Mouse (Mus musculus) heart, embryonic 16.5 days (tissue): ENCODE measurements around the gene Srgap1. TPM values are rescaled to one million over a fixed set of nuclear protein-coding genes. Genes with fewer than 3 reads are reported as not detected.
A peak's percentile ranks its signal among the peaks of the same experiment; 100 is the strongest.

Experiments
- ATAC-seq: fragments of 200-750 bp; cut with Nextera tagmentation; replicated peaks from 2 replicates; pipeline ENCODE4 v1.8.0; 2017; ENCODE audit warnings: moderate number of reproducible peaks; ENCODE audit not compliant: insufficient read depth, low FRiP score; ENCODE audit errors: extremely low read depth
- H3K27ac ChIP-seq: fragments of 300-500 bp; sonication (generic); 2 replicates; pipeline ENCODE4 v1.5.1; 2014; ENCODE audit warnings: mild to moderate bottlenecking, low read length, control low read depth, moderate library complexity
- H3K27me3 ChIP-seq: fragments of 300-500 bp; sonication (generic); 2 replicates; pipeline ENCODE4 v1.6.1; 2014; ENCODE audit warnings: low read length, mixed read lengths; ENCODE audit not compliant: control insufficient read depth, insufficient read depth
- H3K36me3 ChIP-seq: fragments of 300-500 bp; sonication (generic); 2 replicates; pipeline ENCODE4 v1.6.1; 2014; ENCODE audit not compliant: control insufficient read depth, insufficient read depth
- H3K4me1 ChIP-seq: fragments of 300-500 bp; sonication (generic); 2 replicates; pipeline ENCODE4 v1.6.1; 2014; ENCODE audit warnings: low read length, mixed read lengths; ENCODE audit not compliant: control insufficient read depth, insufficient read depth
- H3K4me2 ChIP-seq: fragments of 300-500 bp; sonication (generic); 2 replicates; pipeline ENCODE4 v1.6.1; 2014; ENCODE audit warnings: low read depth, mild to moderate bottlenecking, control low read depth, low read length
- H3K4me3 ChIP-seq: fragments of 300-500 bp; sonication (generic); 2 replicates; pipeline ENCODE4 v1.5.1; 2014; ENCODE audit warnings: mild to moderate bottlenecking, control low read depth, low read length
- H3K9ac ChIP-seq: fragments of 300-500 bp; sonication (generic); 2 replicates; pipeline ENCODE4 v1.6.1; 2014; ENCODE audit warnings: low read length, control low read depth
- H3K9me3 ChIP-seq: fragments of 300-500 bp; sonication (generic); replicated peaks from 2 replicates; pipeline ENCODE4 v1.6.1; 2016; ENCODE audit warnings: low read length; ENCODE audit not compliant: control insufficient read depth
- WGBS: fragments of 180-500 bp; shearing (Covaris S2); extraction: QIAGEN DNeasy Blood & Tissue Kit; methylation state at CpG from one replicate; pipeline ENCODE4 v1.1.7; 2014; 5-methylcytosine and 5-hydroxymethylcytosine counted together
- polyA plus RNA-seq: library from polyadenylated mRNA; unstranded; fragments of >200 nt; fragmentation: Nextera tagmentation; extraction: Ambion mirVana; gene quantifications from 2 replicates; pipeline ENCODE4 v1.2.1, GENCODE M21; 2015

Gene Srgap1
- polyA plus RNA-seq, 1 experiment from 2014 or later: 7.1 TPM

DNA sequence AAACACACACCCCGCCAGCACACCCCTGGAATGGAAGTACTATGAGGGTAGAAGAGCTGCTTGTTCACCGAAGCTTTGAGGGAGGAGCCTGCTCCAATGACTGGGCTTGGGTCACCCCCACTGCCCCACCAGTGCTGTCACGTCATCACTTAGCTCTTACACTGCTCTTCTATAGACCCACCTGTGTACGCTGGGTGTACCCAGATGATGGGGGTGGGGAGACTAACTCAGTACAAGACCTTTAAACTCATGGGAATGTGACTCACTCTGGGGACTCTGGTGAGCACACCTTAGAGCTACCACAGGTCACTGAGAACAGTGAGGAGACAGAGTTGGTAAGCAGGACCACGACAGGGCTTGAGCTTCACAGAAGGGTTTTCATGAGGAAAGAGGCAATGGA lies 94.1 kb downstream of the Srgap1 start:
- no peaks in the 10 kb centered on the region for H3K4me1 ChIP-seq
- H3K36me3 ChIP-seq: no peaks in the 10 kb centered on the region
- H3K9me3 ChIP-seq: no peaks in the 10 kb centered on the region
- H3K4me3 ChIP-seq: no peak overlapping the region
- H3K4me2 ChIP-seq: no peak overlapping the region
- no peaks in the 10 kb centered on the region for H3K27me3 ChIP-seq
- no peak overlapping the region for H3K27ac ChIP-seq
- no peak overlapping the region for H3K9ac ChIP-seq
- ATAC-seq: no peak
- 88% methylated on average over 5 of the region's 5 CpGs for WGBS

DNA sequence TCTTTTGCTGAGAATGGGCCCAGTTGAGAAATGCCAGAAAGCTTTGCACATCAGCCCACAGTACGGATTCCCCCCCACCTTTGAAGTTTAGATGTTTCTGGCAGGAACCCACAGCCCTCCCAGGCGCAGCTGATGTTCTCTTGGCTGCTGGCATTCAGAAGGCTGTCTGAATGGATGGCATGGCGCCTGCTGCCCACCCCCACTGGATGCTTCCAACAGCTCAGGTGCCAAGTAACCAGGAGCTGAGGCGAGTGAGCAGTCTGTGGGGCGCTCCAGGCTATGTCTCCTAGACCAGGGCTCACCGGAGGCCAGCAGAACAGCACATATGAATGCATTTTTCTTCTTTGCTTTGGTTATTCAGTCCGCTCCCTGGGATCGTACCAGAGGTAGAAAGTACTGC lies 100.9 kb downstream of the Srgap1 start:
- Histone ChIP-seq H3K4me3 (no peak overlapping the region), H3K27ac (no peak overlapping the region), H3K9me3 (no peaks in the 10 kb centered on the region), H3K27me3 (no peaks in the 10 kb centered on the region), H3K4me2 (no peak overlapping the region), H3K9ac (no peak overlapping the region), H3K36me3 (no peaks in the 10 kb centered on the region), H3K4me1 (no peaks in the 10 kb centered on the region)
- 82% methylated on average over 8 of the region's 8 CpGs for WGBS
- ATAC-seq: no peak

DNA sequence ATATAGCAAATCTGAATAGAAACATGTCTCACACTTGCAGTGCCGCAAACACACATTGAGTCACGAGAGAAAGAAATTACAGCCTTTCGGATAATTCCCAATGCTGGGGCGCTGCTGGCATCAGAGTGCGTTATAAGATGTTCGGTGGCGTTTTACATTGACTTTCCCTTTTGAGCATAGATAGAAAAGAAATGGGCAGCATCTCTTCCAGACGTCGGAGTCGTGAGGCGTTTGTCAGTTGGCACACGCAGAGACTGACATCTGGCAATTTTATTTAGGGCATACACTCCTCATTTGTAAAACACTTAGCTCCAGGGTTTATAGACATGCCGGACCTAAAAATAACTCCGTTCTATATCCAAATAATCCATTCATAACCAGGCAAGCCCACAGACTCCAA lies 115.2 kb downstream of the Srgap1 start:
- H3K9ac ChIP-seq: no peak overlapping the region
- H3K4me3 ChIP-seq: no peak overlapping the region
- H3K36me3 ChIP-seq: no peaks in the 10 kb centered on the region
- ATAC-seq: no peak
- H3K9me3 ChIP-seq: no peaks in the 10 kb centered on the region
- H3K4me1 ChIP-seq: peaks cover 19% of the 10 kb centered on the region
- H3K4me2 ChIP-seq: peak overlapping the region; percentile 24; the same call in 1 of the 2 replicates
- H3K27me3 ChIP-seq: no peaks in the 10 kb centered on the region
- WGBS: 64% methylated on average over 14 of the region's 14 CpGs
- H3K27ac ChIP-seq: no peak overlapping the region

DNA sequence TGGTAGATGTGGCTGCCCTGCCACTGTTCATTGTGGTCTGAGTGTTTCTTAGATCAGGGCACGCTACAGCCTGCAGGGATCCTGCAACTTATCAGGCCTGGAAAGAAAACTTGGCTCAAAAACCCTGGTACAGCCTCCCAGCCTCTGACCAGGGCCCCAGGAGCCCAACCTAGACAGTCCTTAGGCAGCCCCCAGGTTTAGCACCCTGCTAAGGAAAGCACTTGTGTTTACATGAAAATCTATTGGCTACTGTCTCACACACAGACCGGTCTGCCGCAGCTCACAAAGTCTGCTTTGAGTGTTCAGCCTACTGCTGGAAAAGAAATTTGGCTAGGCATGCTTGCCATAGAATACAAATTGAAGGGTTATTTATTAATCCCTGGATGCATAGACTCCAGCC lies 121.0 kb downstream of the Srgap1 start:
- no peaks in the 10 kb centered on the region for H3K27me3 ChIP-seq
- H3K4me1 ChIP-seq: peaks cover 14% of the 10 kb centered on the region
- no peak overlapping the region for H3K27ac ChIP-seq
- no peak overlapping the region for H3K4me3 ChIP-seq
- no peaks in the 10 kb centered on the region for H3K9me3 ChIP-seq
- 55% methylated on average over 3 of the region's 3 CpGs for WGBS
- H3K9ac ChIP-seq: no peak overlapping the region
- no peak overlapping the region for H3K4me2 ChIP-seq
- peak; percentile 41; the same call in 1 of the 2 replicates for ATAC-seq
- no peaks in the 10 kb centered on the region for H3K36me3 ChIP-seq

DNA sequence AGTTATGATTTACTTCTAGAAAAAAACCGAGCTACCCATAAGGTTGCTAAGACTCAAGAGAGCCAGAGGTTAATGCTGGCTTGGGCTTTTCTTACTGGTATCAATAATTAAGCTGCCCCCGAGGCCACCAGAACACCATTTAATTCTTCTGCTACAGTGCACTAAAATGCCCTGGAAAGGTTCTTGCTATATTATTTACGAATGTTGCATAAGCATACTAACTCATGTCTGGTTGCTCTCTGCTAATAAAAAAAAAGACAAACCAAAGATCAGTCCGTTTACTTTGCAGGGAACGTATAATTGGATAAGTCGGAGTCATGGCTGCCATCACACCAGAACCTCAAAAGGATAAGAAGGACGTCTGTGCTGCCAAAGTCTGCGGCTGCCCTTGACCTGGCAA lies 128.1 kb downstream of the Srgap1 start:
- WGBS: 65% methylated on average over 8 of the region's 8 CpGs
- no peak for ATAC-seq
- H3K36me3 ChIP-seq: no peaks in the 10 kb centered on the region

DNA sequence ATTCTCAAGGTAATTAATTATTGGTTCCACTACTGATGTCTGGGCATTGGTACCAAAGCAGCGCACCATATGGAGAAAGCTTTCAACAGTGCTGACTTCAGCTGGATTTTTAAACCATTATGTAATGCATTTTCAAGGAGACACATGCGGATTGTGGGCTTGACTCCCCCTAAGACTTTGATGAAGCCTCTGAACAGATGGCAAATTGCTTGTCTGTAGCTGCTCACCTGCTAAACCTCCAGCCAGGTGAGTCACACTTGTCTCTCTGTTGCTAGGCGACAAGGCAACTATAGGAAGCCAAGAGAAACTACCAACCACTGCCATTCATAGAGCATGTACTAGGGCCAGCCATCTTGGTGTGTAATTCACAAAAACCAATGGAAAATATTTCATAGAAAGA lies 128.5 kb downstream of the Srgap1 start:
- Histone ChIP-seq H3K27me3 (no peaks in the 10 kb centered on the region), H3K4me2 (no peak overlapping the region), H3K9me3 (no peaks in the 10 kb centered on the region), H3K27ac (no peak overlapping the region), H3K36me3 (no peaks in the 10 kb centered on the region), H3K4me1 (no peaks in the 10 kb centered on the region), H3K4me3 (no peak overlapping the region), H3K9ac (no peak overlapping the region)
- WGBS: 71% methylated on average over 3 of the region's 3 CpGs
- ATAC-seq: no peak

More for the DNA sequence above, 128.1 kb downstream of the Srgap1 start:
- no peak overlapping the region for H3K4me2 ChIP-seq
- no peaks in the 10 kb centered on the region for H3K9me3 ChIP-seq
- H3K27ac ChIP-seq: no peak overlapping the region
- H3K4me1 ChIP-seq: no peaks in the 10 kb centered on the region
- H3K27me3 ChIP-seq: no peaks in the 10 kb centered on the region
- no peak overlapping the region for H3K9ac ChIP-seq
- H3K4me3 ChIP-seq: no peak overlapping the region

DNA sequence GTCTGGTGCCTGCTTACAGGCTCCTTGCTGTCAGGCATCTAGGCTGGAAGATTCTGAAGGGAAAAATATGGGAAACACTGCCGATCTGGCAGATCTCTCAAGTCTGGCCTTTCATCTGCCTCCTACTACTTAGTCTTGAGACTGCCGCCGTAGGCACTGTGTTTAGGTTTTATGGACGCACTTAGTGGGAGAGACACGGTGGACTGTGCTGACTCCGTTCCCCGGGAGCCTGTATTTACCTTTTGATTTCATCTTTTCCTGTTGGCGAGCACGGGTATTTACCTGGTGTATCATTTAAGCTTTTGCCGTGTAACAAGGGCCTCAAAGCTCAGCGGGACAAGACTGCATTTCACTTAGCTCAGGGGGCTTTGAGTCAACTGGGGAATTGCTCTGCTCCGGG lies 131.6 kb downstream of the Srgap1 start:
- Histone ChIP-seq H3K36me3 (no peaks in the 10 kb centered on the region), H3K9me3 (no peaks in the 10 kb centered on the region), H3K4me2 (no peak overlapping the region), H3K4me3 (no peak overlapping the region), H3K9ac (no peak overlapping the region), H3K27ac (no peak overlapping the region), H3K4me1 (no peaks in the 10 kb centered on the region), H3K27me3 (no peaks in the 10 kb centered on the region)
- ATAC-seq: no peak
- WGBS: 71% methylated on average over 12 of the region's 12 CpGs

DNA sequence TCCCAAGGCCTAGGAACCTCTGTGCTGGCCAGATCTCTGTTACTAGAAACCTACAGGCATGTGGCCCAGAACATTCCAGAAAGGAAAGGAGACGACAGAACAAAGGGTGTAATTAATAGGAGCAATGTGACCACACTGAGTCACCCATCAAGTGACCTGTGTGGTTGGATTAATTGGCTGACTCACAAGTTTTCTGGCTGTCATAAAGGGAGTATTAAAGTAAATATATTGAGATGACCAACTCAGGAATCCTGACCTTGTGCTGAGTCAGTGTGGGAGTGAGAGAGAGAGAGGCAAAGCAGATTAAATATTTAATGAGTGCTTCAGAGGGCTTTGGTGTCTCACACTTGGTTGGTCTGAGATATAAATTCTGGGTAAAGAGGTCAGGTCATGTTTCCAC lies 143.0 kb downstream of the Srgap1 start:
- no peaks in the 10 kb centered on the region for H3K9me3 ChIP-seq
- no peaks in the 10 kb centered on the region for H3K4me1 ChIP-seq
- H3K27ac ChIP-seq: no peak overlapping the region
- H3K27me3 ChIP-seq: no peaks in the 10 kb centered on the region
- 17% methylated on average over 1 of the region's 1 CpGs for WGBS
- no peaks in the 10 kb centered on the region for H3K36me3 ChIP-seq
- H3K4me2 ChIP-seq: no peak overlapping the region
- H3K4me3 ChIP-seq: no peak overlapping the region
- ATAC-seq: peak; percentile 32; the same call in 1 of the 2 replicates
- H3K9ac ChIP-seq: no peak overlapping the region

DNA sequence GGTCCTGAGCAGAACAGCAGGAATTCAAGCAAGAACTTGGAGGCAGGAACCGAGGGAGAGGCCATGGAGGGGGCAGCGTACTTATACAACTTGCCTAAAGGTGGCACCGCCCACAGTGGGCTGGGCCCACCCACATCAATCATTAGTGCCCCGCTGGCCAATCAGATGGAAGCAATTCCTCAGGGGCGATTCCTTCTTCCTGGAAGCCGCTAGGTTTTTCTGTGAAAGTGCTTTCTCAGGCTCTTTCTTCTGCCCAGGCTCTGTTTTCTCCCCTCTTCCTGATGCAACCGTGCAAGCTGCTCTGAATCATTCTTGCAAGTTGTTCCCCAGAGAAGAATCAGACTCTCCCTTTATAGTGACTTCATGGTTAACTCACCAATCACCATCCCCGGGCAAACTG lies 144.5 kb downstream of the Srgap1 start:
- Histone ChIP-seq H3K4me3 (no peak overlapping the region), H3K36me3 (no peaks in the 10 kb centered on the region), H3K9me3 (no peaks in the 10 kb centered on the region), H3K9ac (no peak overlapping the region), H3K27me3 (no peaks in the 10 kb centered on the region), H3K4me1 (no peaks in the 10 kb centered on the region), H3K4me2 (no peak overlapping the region), H3K27ac (no peak overlapping the region)
- 82% methylated on average over 8 of the region's 8 CpGs for WGBS
- ATAC-seq: no peak

DNA sequence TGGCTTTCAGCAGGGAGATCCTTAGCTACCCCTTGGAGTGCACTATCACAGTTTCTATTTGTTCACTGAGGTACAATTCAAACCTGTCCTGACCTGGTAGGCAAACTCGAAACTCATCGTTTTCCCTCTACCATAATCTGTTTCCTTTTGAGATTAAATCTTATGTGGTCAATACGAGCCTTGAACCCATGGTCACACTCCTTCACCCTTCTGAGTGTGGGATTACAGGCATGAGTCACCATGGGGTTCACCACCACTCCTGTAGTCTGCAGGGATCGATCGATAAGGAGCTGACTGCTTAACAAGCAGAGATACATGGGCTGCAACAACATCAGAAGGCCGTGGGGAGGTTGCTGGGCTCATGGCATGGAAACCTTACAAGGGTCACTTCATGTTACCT lies 146.3 kb downstream of the Srgap1 start:
- Histone ChIP-seq H3K9me3 (no peaks in the 10 kb centered on the region), H3K36me3 (no peaks in the 10 kb centered on the region), H3K4me1 (no peaks in the 10 kb centered on the region), H3K4me3 (no peak overlapping the region), H3K9ac (no peak overlapping the region), H3K27me3 (no peaks in the 10 kb centered on the region), H3K4me2 (no peak overlapping the region), H3K27ac (no peak overlapping the region)
- WGBS: 72% methylated on average over 6 of the region's 6 CpGs
- no peak for ATAC-seq
